Mouse (Mus musculus): ENCODE measurements around the gene Ackr4. TPM values are rescaled to one million over a fixed set of nuclear protein-coding genes. Genes with fewer than 3 reads are reported as not detected.

The Ackr4 gene
- polyA plus RNA-seq, 1 experiment, result 7.7 TPM

DNA sequence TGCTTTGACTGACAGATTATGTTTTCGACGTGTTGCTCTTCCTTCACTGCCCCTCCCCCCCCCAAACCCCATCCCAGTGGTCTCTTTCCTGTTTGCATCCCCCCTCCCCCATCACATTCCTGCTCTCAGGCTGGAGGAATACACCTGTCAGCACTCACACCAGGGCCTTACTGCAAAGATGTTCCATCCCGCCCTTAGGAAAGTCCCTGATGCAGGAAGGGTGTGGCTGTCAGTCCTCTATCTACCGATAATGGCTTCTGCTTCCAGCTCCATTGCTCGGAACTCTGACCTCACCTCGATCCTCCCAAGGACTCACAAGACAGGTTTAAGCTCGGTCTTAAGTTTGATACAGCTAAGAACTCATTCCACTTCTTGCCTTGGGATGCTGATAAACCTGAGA, 19.9 kb upstream of the Ackr4 start:
- 0 out of 2 replicates have a peak overlapping the region, but pooled peaks have one; percentile 42 for H3K27ac ChIP-seq (ENCODE audit: insufficient read depth, low read length)
- H3K9ac ChIP-seq (ENCODE audit: low read depth, poor library complexity, severe bottlenecking), result no peak overlapping the region
- H3K27me3 ChIP-seq (ENCODE audit: control insufficient read depth, insufficient read depth, low read length, poor library complexity, severe bottlenecking), result no peaks in the 10 kb centered on the region
- TF ChIP-seq CTCF (IDR thresholded peaks at IDR 0.05; ENCODE audit: low read depth, low read length) (no peak), EP300 (IDR thresholded peaks at IDR 0.05; ENCODE audit: insufficient read depth, low read depth, low read length) (peak; percentile 73)
- no peaks in the 10 kb centered on the region for H3K4me1 ChIP-seq (ENCODE audit: control insufficient read depth, insufficient read depth, low read length)
- H3K36me3 ChIP-seq (ENCODE audit: control insufficient read depth, insufficient read depth, low read length, poor library complexity, severe bottlenecking), result no peaks in the 10 kb centered on the region
- H3K9me3 ChIP-seq (replicated peaks; ENCODE audit: control insufficient read depth, insufficient read depth, low read length, poor library complexity, severe bottlenecking), result no peaks in the 10 kb centered on the region
- H3K4me3 ChIP-seq (ENCODE audit: low read depth, low read length), result no peak overlapping the region

DNA sequence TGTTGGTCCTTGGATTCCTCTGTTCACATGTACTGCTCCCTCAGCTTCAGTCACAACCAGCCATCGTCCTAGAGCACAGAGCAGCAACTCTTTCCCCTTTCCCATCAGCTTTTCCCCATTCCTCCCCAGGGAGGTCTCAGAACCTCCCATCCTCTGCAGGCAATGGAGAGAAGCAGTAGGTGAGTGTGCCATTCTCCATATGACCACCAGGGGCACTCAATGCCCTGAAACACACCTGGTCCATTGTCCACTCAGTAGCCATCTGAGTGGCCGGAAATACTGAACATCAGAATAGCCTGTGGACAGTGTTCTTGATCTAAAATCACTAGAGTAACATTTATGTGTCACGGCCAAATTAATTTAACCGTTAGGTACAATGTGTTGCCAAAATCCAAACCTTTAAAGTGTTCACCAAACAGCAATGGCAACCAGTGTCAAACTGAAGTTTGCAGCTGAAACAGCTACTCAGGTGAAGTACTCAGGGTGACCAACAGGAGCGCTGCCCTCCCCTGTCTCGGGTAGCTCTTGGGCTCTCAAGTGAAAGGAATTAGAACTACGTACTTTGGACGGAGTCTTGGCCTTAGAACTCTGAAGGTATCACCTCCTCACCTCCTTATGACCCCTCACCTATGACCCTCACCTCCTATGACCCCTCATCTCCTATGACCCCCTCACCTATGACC, 17.7 kb upstream of the Ackr4 start:
- H3K4me3 ChIP-seq (ENCODE audit: low read depth, low read length), result no peak overlapping the region

DNA sequence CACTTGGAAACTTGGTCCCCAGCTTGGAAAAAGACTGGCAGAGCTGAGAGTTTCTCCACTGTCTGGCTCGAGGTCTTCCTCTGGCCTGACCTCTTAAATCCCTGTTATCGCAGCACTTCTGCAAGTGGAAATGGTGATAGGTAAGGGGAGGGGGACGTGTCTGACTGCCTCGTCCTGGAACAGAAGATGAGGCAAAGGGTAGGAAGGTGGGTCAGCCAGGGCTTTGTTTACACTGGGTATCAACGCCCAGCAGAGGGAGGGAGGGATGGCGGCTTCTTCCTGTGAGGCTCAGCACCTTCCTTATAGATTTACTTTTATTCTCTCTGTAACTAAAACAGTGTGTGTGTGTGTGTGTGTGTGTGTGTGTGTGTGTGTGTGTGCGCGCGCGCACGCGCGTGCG, 16.1 kb upstream of the Ackr4 start:
- H3K9me3 ChIP-seq (replicated peaks; ENCODE audit: control insufficient read depth, insufficient read depth, low read length, poor library complexity, severe bottlenecking), result no peaks in the 10 kb centered on the region
- H3K4me3 ChIP-seq (ENCODE audit: low read depth, low read length), result no peak overlapping the region
- no peak for TF ChIP-seq EP300 (IDR thresholded peaks at IDR 0.05; ENCODE audit: insufficient read depth, low read depth, low read length)
- no peak for TF ChIP-seq POLR2A (IDR thresholded peaks at IDR 0.05; ENCODE audit: insufficient read depth, low read length)
- no peak for TF ChIP-seq CTCF (IDR thresholded peaks at IDR 0.05; ENCODE audit: low read depth, low read length)
- H3K36me3 ChIP-seq (ENCODE audit: control insufficient read depth, insufficient read depth, low read length, poor library complexity, severe bottlenecking), result no peaks in the 10 kb centered on the region
- no peak overlapping the region for H3K9ac ChIP-seq (ENCODE audit: low read depth, poor library complexity, severe bottlenecking)
- no peaks in the 10 kb centered on the region for H3K4me1 ChIP-seq (ENCODE audit: control insufficient read depth, insufficient read depth, low read length)
- no peak overlapping the region for H3K27ac ChIP-seq (ENCODE audit: insufficient read depth, low read length)
- no peaks in the 10 kb centered on the region for H3K27me3 ChIP-seq (ENCODE audit: control insufficient read depth, insufficient read depth, low read length, poor library complexity, severe bottlenecking)

More for the DNA sequence above, 17.7 kb upstream of the Ackr4 start:
- no peaks in the 10 kb centered on the region for H3K36me3 ChIP-seq (ENCODE audit: control insufficient read depth, insufficient read depth, low read length, poor library complexity, severe bottlenecking)
- no peaks in the 10 kb centered on the region for H3K4me1 ChIP-seq (ENCODE audit: control insufficient read depth, insufficient read depth, low read length)
- no peaks in the 10 kb centered on the region for H3K27me3 ChIP-seq (ENCODE audit: control insufficient read depth, insufficient read depth, low read length, poor library complexity, severe bottlenecking)
- H3K9ac ChIP-seq (ENCODE audit: low read depth, poor library complexity, severe bottlenecking), result no peak overlapping the region
- H3K9me3 ChIP-seq (replicated peaks; ENCODE audit: control insufficient read depth, insufficient read depth, low read length, poor library complexity, severe bottlenecking), result no peaks in the 10 kb centered on the region
- TF ChIP-seq POLR2A (IDR thresholded peaks at IDR 0.05; ENCODE audit: insufficient read depth, low read length) (no peak), CTCF (IDR thresholded peaks at IDR 0.05; ENCODE audit: low read depth, low read length) (peak; percentile 66), EP300 (IDR thresholded peaks at IDR 0.05; ENCODE audit: insufficient read depth, low read depth, low read length) (no peak)
- H3K27ac ChIP-seq (ENCODE audit: insufficient read depth, low read length), result no peak overlapping the region

DNA sequence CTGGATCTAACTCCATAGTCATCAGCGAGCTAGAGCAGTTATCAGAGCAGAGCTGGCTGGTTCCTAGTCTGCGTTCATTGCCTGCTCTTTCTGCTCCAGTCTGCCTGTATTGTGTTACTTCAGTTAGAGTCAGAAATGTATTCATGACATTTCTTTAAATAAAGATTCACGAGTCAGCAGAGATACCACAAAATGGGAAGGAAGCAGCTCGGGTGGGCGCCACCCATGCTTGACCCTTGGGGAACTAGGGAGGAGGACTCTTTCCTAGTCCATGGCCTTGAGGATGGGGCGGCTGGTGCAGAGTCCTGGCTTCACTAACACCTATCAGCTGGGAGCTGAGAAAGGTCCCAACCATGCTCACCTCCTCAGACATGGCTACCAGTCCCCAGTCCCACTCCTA, 13.6 kb upstream of the Ackr4 start:
- no peak overlapping the region for H3K27ac ChIP-seq (ENCODE audit: insufficient read depth, low read length)
- H3K9ac ChIP-seq (ENCODE audit: low read depth, poor library complexity, severe bottlenecking), result no peak overlapping the region
- H3K9me3 ChIP-seq (replicated peaks; ENCODE audit: control insufficient read depth, insufficient read depth, low read length, poor library complexity, severe bottlenecking), result no peaks in the 10 kb centered on the region
- TF ChIP-seq POLR2A (IDR thresholded peaks at IDR 0.05; ENCODE audit: insufficient read depth, low read length) (no peak), EP300 (IDR thresholded peaks at IDR 0.05; ENCODE audit: insufficient read depth, low read depth, low read length) (no peak), CTCF (IDR thresholded peaks at IDR 0.05; ENCODE audit: low read depth, low read length) (no peak)
- no peaks in the 10 kb centered on the region for H3K4me1 ChIP-seq (ENCODE audit: control insufficient read depth, insufficient read depth, low read length)
- H3K27me3 ChIP-seq (ENCODE audit: control insufficient read depth, insufficient read depth, low read length, poor library complexity, severe bottlenecking), result no peaks in the 10 kb centered on the region
- H3K36me3 ChIP-seq (ENCODE audit: control insufficient read depth, insufficient read depth, low read length, poor library complexity, severe bottlenecking), result no peaks in the 10 kb centered on the region
- no peak overlapping the region for H3K4me3 ChIP-seq (ENCODE audit: low read depth, low read length)

DNA sequence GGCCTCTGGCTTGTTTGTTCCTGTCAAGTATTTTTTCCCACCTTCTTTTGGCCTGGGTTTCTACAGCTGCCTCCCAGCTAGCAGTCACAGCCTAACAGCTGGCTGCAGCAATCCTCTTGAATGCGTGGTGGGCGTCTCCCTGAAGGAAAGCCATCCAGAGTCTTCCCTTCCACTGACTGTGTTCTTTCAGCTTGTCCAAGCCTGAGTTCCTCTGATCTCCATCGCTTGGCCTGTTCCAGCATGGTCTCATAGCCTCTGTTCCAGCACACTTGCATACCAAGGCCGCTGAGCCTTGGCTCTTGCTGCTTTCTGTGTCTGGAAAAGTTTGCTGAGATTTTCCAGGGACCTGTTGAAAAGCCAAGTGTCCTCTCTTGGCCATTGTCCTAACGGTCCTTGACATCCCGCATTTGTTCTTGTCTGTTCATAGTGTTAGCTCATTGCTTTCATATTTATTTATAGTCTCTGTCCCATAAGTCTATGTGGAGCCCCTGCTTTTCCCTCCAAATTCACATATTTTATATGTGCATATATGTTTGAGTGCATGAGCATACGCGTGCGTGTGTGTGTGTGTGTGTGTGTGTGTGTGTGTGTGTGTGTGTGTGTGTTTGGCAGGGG, 3.5 kb upstream of the Ackr4 start:
- no peak overlapping the region for H3K27ac ChIP-seq (ENCODE audit: insufficient read depth, low read length)
- H3K27me3 ChIP-seq (ENCODE audit: control insufficient read depth, insufficient read depth, low read length, poor library complexity, severe bottlenecking), result no peaks in the 10 kb centered on the region
- no peaks in the 10 kb centered on the region for H3K36me3 ChIP-seq (ENCODE audit: control insufficient read depth, insufficient read depth, low read length, poor library complexity, severe bottlenecking)
- no peak overlapping the region for H3K4me3 ChIP-seq (ENCODE audit: low read depth, low read length)
- no peaks in the 10 kb centered on the region for H3K4me1 ChIP-seq (ENCODE audit: control insufficient read depth, insufficient read depth, low read length)
- H3K9ac ChIP-seq (ENCODE audit: low read depth, poor library complexity, severe bottlenecking), result no peak overlapping the region
- H3K9me3 ChIP-seq (replicated peaks; ENCODE audit: control insufficient read depth, insufficient read depth, low read length, poor library complexity, severe bottlenecking), result no peaks in the 10 kb centered on the region
- TF ChIP-seq EP300 (IDR thresholded peaks at IDR 0.05; ENCODE audit: insufficient read depth, low read depth, low read length), result no peak
- no peak for TF ChIP-seq CTCF (IDR thresholded peaks at IDR 0.05; ENCODE audit: low read depth, low read length)
- no peak for TF ChIP-seq POLR2A (IDR thresholded peaks at IDR 0.05; ENCODE audit: insufficient read depth, low read length)

DNA sequence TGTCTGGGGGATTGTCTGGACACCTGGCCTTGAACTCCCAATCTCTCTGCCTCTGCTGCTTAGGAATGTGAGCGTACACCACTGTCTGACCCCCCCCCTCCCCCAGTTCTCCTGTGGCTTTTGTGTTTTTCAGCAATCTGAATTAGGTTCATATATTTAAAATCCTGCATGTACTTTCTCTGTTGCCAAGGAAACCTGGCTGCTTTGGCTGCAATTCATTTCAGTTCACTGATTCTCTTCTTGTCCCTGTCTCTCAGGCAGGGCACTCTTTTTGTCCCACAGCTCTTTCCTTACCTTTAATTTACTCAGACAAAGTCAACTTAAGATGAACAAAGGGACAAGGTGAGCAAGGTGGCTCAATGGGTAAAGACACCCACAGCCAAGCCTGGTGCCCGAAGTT, 1.4 kb upstream of the Ackr4 start:
- Histone ChIP-seq H3K27ac (ENCODE audit: insufficient read depth, low read length) (no peak overlapping the region), H3K9ac (ENCODE audit: low read depth, poor library complexity, severe bottlenecking) (no peak overlapping the region), H3K4me1 (ENCODE audit: control insufficient read depth, insufficient read depth, low read length) (peaks cover 1% of the 10 kb centered on the region), H3K4me3 (ENCODE audit: low read depth, low read length) (no peak overlapping the region), H3K36me3 (ENCODE audit: control insufficient read depth, insufficient read depth, low read length, poor library complexity, severe bottlenecking) (no peaks in the 10 kb centered on the region), H3K9me3 (replicated peaks; ENCODE audit: control insufficient read depth, insufficient read depth, low read length, poor library complexity, severe bottlenecking) (no peaks in the 10 kb centered on the region), H3K27me3 (ENCODE audit: control insufficient read depth, insufficient read depth, low read length, poor library complexity, severe bottlenecking) (no peaks in the 10 kb centered on the region)
- TF ChIP-seq CTCF (IDR thresholded peaks at IDR 0.05; ENCODE audit: low read depth, low read length) (no peak), POLR2A (IDR thresholded peaks at IDR 0.05; ENCODE audit: insufficient read depth, low read length) (no peak), EP300 (IDR thresholded peaks at IDR 0.05; ENCODE audit: insufficient read depth, low read depth, low read length) (no peak)
